13 mouse cellular contexts compared by ENCODE assay signal in the genomic region with DNA sequence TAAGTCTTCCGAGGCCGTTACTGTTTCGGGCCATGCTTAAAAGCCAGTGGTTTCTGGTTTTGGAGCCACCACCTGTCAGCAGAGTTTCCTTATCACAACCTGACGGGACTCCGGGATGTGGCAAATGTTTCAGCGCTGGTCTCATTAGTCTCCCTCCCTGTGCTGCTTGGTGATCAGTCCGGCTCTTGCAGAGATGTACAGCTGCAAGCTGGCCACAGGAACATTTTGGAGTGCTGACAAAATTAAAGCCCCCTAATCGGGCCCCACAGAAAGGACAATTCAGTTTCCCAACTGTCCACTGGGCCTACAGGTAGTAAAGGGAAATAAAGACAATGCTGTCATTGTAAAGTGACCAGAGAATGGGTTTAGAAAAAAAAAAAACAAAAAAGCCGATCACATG. TPM values are rescaled to one million over a fixed set of nuclear protein-coding genes. Genes with fewer than 3 reads are reported as not detected.
DNase-seq lines count a peak whose midpoint lies in the region; ATAC-seq and TF ChIP-seq lines count a peak whose summit lies in the region.
"Had no signal": no experiment of that assay in that cellular context is flagged by ENCODE, and none has a peak within 500 bp of the region (broad histone marks: within the 10 kb centered on the region; RNA-seq: fewer than 3 reads in every experiment).

No protein-coding gene starts in this region.

- WGBS in heart, embryonic 10.5 days, result 23% methylated on average over 9 of the region's 9 CpGs
- 58% methylated on average over 9 of the region's 9 CpGs for WGBS in midbrain, embryonic 12.5 days

- H3K36me3 ChIP-seq in heart, embryonic 10.5 days, result no peaks in the 10 kb centered on the region
- peaks cover 1% of the 10 kb centered on the region; the same call in 1 of the 2 replicates for H3K36me3 ChIP-seq in testis, adult 2 months (ENCODE audit: control insufficient read depth, insufficient read depth, low read length)
- H3K36me3 ChIP-seq in midbrain, embryonic 12.5 days, result no peaks in the 10 kb centered on the region
- H3K36me3 ChIP-seq: liver, embryonic 12.5 days had no signal

- H3K4me3 ChIP-seq in heart, embryonic 10.5 days, result peak overlapping the region; percentile 5; the same call in 1 of the 2 replicates
- no peak overlapping the region; the same call in 1 of the 2 replicates for H3K4me3 ChIP-seq in testis, adult 2 months (ENCODE audit: control insufficient read depth, low read depth, low read length)
- no peak overlapping the region for H3K4me3 ChIP-seq in midbrain, embryonic 12.5 days
- H3K4me3 ChIP-seq: liver, embryonic 12.5 days had no signal

- H3K27ac ChIP-seq in heart, embryonic 10.5 days, result 0 out of 2 replicates have a peak overlapping the region, but pooled peaks have one; percentile 37
- H3K27ac ChIP-seq in testis, adult 2 months (ENCODE audit: control insufficient read depth, insufficient read depth, low read depth, low read length), result peak overlapping the region; percentile 59; the same call in 1 of the 2 replicates
- H3K27ac ChIP-seq in midbrain, embryonic 12.5 days (replicated peaks), result peak overlapping the region; percentile 77
- H3K27ac ChIP-seq: liver, embryonic 12.5 days had no signal

- TF ChIP-seq POLR2A in testis, adult 2 months (IDR thresholded peaks at IDR 0.05; ENCODE audit: control insufficient read depth, low read depth, low read length), result no peak

- peak; percentile 54 for ATAC-seq in midbrain, embryonic 12.5 days (ENCODE audit: low FRiP score, low read depth)
- ATAC-seq: intestine, postnatal 0 days; liver, embryonic 12.5 days had no signal

- TF ChIP-seq CTCF in testis, adult 2 months (IDR thresholded peaks at IDR 0.05; ENCODE audit: control insufficient read depth, insufficient read depth, insufficient replicate concordance, low read depth, low read length), result no peak

- H3K4me1 ChIP-seq in heart, embryonic 10.5 days, result 0 out of 2 replicates have a peak, but pooled peaks cover 10% of the 10 kb centered on the region
- no peaks in the 10 kb centered on the region for H3K4me1 ChIP-seq in testis, adult 2 months (ENCODE audit: control insufficient read depth, insufficient read depth, low read length)
- peaks cover 25% of the 10 kb centered on the region for H3K4me1 ChIP-seq in midbrain, embryonic 12.5 days
- H3K4me1 ChIP-seq: liver, embryonic 12.5 days had no signal

- DNase-seq in heart, embryonic 10.5 days (ENCODE audit: low spot score), result no peak
- no peak for DNase-seq in heart, postnatal 10 days
- no peak for DNase-seq in testis, postnatal 10 days (ENCODE audit: low spot score)
- DNase-seq in adrenal gland, adult 8-10 months, result no peak
- DNase-seq in embryo, embryonic 10.5 days (ENCODE audit: low spot score), result no peak
- no peak for DNase-seq in gastrocnemius, postnatal 25 days
- DNase-seq: gastrocnemius, postnatal 10 days; kidney, postnatal 36 days; lung, postnatal 14 days had no signal

- H3K9ac ChIP-seq in midbrain, embryonic 12.5 days (replicated peaks), result no peak overlapping the region
- H3K9ac ChIP-seq: liver, embryonic 12.5 days had no signal

- intact Hi-C loops in heart, postnatal 10 days (cut with DNase I), result no loop called here

- no peaks in the 10 kb centered on the region for H3K27me3 ChIP-seq in heart, embryonic 10.5 days (ENCODE audit: insufficient read depth, poor library complexity, severe bottlenecking)
- no peaks in the 10 kb centered on the region for H3K27me3 ChIP-seq in testis, adult 2 months (ENCODE audit: control insufficient read depth, insufficient read depth, low read length)
- no peaks in the 10 kb centered on the region for H3K27me3 ChIP-seq in midbrain, embryonic 12.5 days
- H3K27me3 ChIP-seq: liver, embryonic 12.5 days had no signal

- H3K9me3 ChIP-seq in heart, embryonic 10.5 days, result no peaks in the 10 kb centered on the region
- no peaks in the 10 kb centered on the region for H3K9me3 ChIP-seq in midbrain, embryonic 12.5 days
- H3K9me3 ChIP-seq: liver, embryonic 12.5 days had no signal

- peak overlapping the region; percentile 14 for H3K4me2 ChIP-seq in midbrain, embryonic 12.5 days (replicated peaks)
- H3K4me2 ChIP-seq: liver, embryonic 12.5 days had no signal

RNA-seq across cellular contexts. Expression of a gene that starts 44.4 kb away (rescaled TPM):
- polyA plus RNA-seq in heart, embryonic 10.5 days (2016; fragmentation: Nextera tagmentation; extraction: Ambion mirVana), result 1.5 and 3.2 TPM in 2 replicates
- total RNA-seq in heart, postnatal 10 days (2021), result 1 to 10 TPM; 1.2 to 2.3 TPM
- polyA plus RNA-seq in testis, adult 2 months (2012; rRNA removed), result 3.1 and 3.7 TPM in 2 replicates
- 13.6 and 14.1 TPM in 2 replicates for polyA plus RNA-seq in midbrain, embryonic 12.5 days (2016; fragmentation: Nextera tagmentation; extraction: Ambion mirVana)
- 10 to 100 TPM in 2 of 4 experiments, 1 to 10 TPM in 2; 4.7 to 15.5 (median 9.9) TPM for total RNA-seq in adrenal gland, adult 8-10 months (2022)
- total RNA-seq in gastrocnemius, postnatal 25 days (2021), result under 1 TPM; 0.10 to 0.24 TPM
